8 mouse cellular contexts compared by ENCODE assay signal in the genomic region with DNA sequence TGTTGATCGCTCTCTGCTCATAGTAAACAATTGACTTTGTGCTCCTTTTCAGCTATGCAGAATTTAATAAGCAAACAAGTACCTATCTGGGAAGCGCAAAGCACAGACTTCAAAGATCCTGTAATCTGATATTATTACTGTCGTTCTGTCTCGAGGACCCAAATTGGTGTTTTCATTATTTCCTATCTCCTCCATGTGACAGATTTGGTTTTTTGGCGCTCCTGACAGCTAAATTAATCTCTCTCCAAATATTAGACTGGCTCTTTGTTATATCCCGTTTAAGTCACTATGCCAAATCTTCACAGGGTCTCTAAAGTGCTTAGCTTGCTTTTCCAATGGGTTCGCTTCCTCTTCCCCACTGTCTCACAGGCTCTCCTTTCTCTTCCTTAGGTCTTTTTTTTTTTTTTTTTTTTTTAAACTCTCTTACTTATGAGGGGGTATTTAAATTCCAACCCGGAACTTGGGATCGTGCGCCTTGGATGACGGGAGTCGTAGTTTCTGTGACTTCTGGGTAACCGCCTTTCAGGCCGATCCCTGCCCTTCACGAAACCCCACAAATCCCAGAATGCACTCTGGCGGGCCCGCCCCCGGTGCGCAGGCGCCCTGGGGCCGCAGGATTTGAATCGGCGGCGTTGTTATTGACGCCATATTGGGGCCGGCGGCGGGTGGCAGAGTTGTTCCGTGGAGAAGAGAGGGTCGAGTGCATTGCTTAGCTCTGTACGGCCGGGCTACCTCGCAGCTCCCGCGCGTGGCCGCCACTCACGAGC. TPM values are rescaled to one million over a fixed set of nuclear protein-coding genes. Genes with fewer than 3 reads are reported as not detected.
DNase-seq lines count a peak whose midpoint lies in the region; ATAC-seq and TF ChIP-seq lines count a peak whose summit lies in the region.

No protein-coding gene starts in this region.

- peak; percentile 98 for DNase-seq in heart, postnatal 10 days
- peak; percentile 97 for DNase-seq in large intestine, adult 2 months (ENCODE audit: low read depth, low spot score)
- DNase-seq in liver, postnatal 0 days = peak; percentile 96
- peak; percentile 95 for DNase-seq in testis, postnatal 10 days (ENCODE audit: low spot score)

- intact Hi-C loops in heart, postnatal 10 days (cut with DNase I) = loop anchor here (5.0 kb wide), 1 partner anchor 337 kb away; no protein-coding TSS in a partner anchor

- H3K36me3 ChIP-seq in ES-Bruce4 (ENCODE audit: control insufficient read depth, insufficient read depth, low read length, poor library complexity, severe bottlenecking) = no peaks in the 10 kb centered on the region; the same call in 1 of the 2 replicates
- no peaks in the 10 kb centered on the region for H3K36me3 ChIP-seq in forebrain, embryonic 13.5 days (ENCODE audit: poor library complexity, severe bottlenecking)
- no peaks in the 10 kb centered on the region for H3K36me3 ChIP-seq in liver, postnatal 0 days (replicated peaks; ENCODE audit: insufficient read depth, low read length)
- no peaks in the 10 kb centered on the region for H3K36me3 ChIP-seq in neural tube, embryonic 14.5 days (ENCODE audit: control insufficient read depth, insufficient read depth, low read length)

- no peak for TF ChIP-seq POLR2A in ES-Bruce4 (IDR thresholded peaks at IDR 0.05; ENCODE audit: insufficient read depth, low read length)

- peak overlapping the region; percentile 48 for H3K27ac ChIP-seq in ES-Bruce4 (ENCODE audit: insufficient read depth, low read length)
- peak overlapping the region; percentile 94 for H3K27ac ChIP-seq in forebrain, embryonic 13.5 days
- peak overlapping the region; percentile 94 for H3K27ac ChIP-seq in liver, postnatal 0 days (ENCODE audit: low read depth)
- peak overlapping the region; percentile 93 for H3K27ac ChIP-seq in neural tube, embryonic 14.5 days (ENCODE audit: low read depth, low read length)

- ATAC-seq in cerebellum, adult (ENCODE audit: insufficient number of reproducible peaks, low FRiP score, low TSS enrichment) = peak; percentile 97
- peak; percentile 97 for ATAC-seq in forebrain, embryonic 13.5 days
- peak; percentile 92 for ATAC-seq in liver, postnatal 0 days
- ATAC-seq in neural tube, embryonic 14.5 days (ENCODE audit: low read depth) = peak; percentile 93

- H3K4me1 ChIP-seq in ES-Bruce4 (ENCODE audit: control insufficient read depth, insufficient read depth, low read length) = peaks cover 2% of the 10 kb centered on the region
- peaks cover 26% of the 10 kb centered on the region for H3K4me1 ChIP-seq in forebrain, embryonic 13.5 days
- peaks cover 9% of the 10 kb centered on the region for H3K4me1 ChIP-seq in liver, postnatal 0 days (ENCODE audit: insufficient read depth)
- peaks cover 5% of the 10 kb centered on the region; the same call in 1 of the 2 replicates for H3K4me1 ChIP-seq in neural tube, embryonic 14.5 days (ENCODE audit: control insufficient read depth, insufficient read depth, low read length)

- no peaks in the 10 kb centered on the region for H3K27me3 ChIP-seq in ES-Bruce4 (ENCODE audit: control insufficient read depth, insufficient read depth, low read length, poor library complexity, severe bottlenecking)
- H3K27me3 ChIP-seq in forebrain, embryonic 13.5 days = no peaks in the 10 kb centered on the region
- H3K27me3 ChIP-seq in liver, postnatal 0 days (ENCODE audit: insufficient read depth, low read length) = no peaks in the 10 kb centered on the region
- H3K27me3 ChIP-seq in neural tube, embryonic 14.5 days (ENCODE audit: control insufficient read depth, insufficient read depth, low read length) = no peaks in the 10 kb centered on the region

- TF ChIP-seq CTCF in ES-Bruce4 (IDR thresholded peaks at IDR 0.05; ENCODE audit: low read depth, low read length) = no peak
- TF ChIP-seq CTCF in liver, postnatal 0 days (IDR thresholded peaks at IDR 0.05; ENCODE audit: low read depth) = no peak

- peak overlapping the region; percentile 96 for H3K4me3 ChIP-seq in ES-Bruce4 (ENCODE audit: low read depth, low read length)
- H3K4me3 ChIP-seq in forebrain, embryonic 13.5 days = peak overlapping the region; percentile 98
- peak overlapping the region; percentile 97 for H3K4me3 ChIP-seq in liver, postnatal 0 days (ENCODE audit: low read depth, low read length)
- H3K4me3 ChIP-seq in neural tube, embryonic 14.5 days (ENCODE audit: low read depth, low read length) = peak overlapping the region; percentile 94

- 2% methylated on average over 38 of the region's 38 CpGs for WGBS in forebrain, embryonic 13.5 days
- WGBS in large intestine, adult 2 months = under 1% methylated on average over 38 of the region's 38 CpGs
- WGBS in liver, postnatal 0 days (ENCODE audit: insufficient replicate concordance) = 1% methylated on average over 38 of the region's 38 CpGs
- WGBS in neural tube, embryonic 14.5 days = 3% methylated on average over 38 of the region's 38 CpGs

- no peaks in the 10 kb centered on the region for H3K9me3 ChIP-seq in ES-Bruce4 (replicated peaks; ENCODE audit: control insufficient read depth, insufficient read depth, low read length, poor library complexity, severe bottlenecking)
- H3K9me3 ChIP-seq in forebrain, embryonic 13.5 days (replicated peaks) = no peaks in the 10 kb centered on the region
- no peaks in the 10 kb centered on the region for H3K9me3 ChIP-seq in liver, postnatal 0 days (ENCODE audit: low read length)
- no peaks in the 10 kb centered on the region for H3K9me3 ChIP-seq in neural tube, embryonic 14.5 days (ENCODE audit: control insufficient read depth, low read length)

- H3K9ac ChIP-seq in ES-Bruce4 (ENCODE audit: low read depth, poor library complexity, severe bottlenecking) = peak overlapping the region; percentile 99
- peak overlapping the region; percentile 99 for H3K9ac ChIP-seq in forebrain, embryonic 13.5 days
- H3K9ac ChIP-seq in liver, postnatal 0 days (replicated peaks) = peak overlapping the region; percentile 99
- H3K9ac ChIP-seq in neural tube, embryonic 14.5 days (replicated peaks; ENCODE audit: low read depth, low read length) = peak overlapping the region; percentile 97

- no peak for TF ChIP-seq EP300 in ES-Bruce4 (IDR thresholded peaks at IDR 0.05; ENCODE audit: insufficient read depth, low read depth, low read length)
- 0 out of 2 replicates have a peak, but pooled peaks have one; percentile 16 for TF ChIP-seq EP300 in liver, postnatal 0 days (IDR thresholded peaks at IDR 0.05; ENCODE audit: low read depth)

- peak overlapping the region; percentile 68 for H3K4me2 ChIP-seq in forebrain, embryonic 13.5 days
- H3K4me2 ChIP-seq in liver, postnatal 0 days (ENCODE audit: low read depth, low read length) = peak overlapping the region; percentile 81
- peak overlapping the region; percentile 50 for H3K4me2 ChIP-seq in neural tube, embryonic 14.5 days (ENCODE audit: low read depth, low read length)

RNA-seq across cellular contexts. Expression of gene Akirin2, which starts 0.6 kb away (rescaled TPM):
- 108 and 117 TPM in 2 replicates for polyA plus RNA-seq in ES-Bruce4 (2011; ENCODE audit: insufficient read depth, insufficient read length, low read depth, missing spikeins)
- polyA plus RNA-seq in forebrain, embryonic 13.5 days (2015; fragmentation: Nextera tagmentation; extraction: Ambion mirVana) = 64.2 and 82.8 TPM in 2 replicates
- 10 to 100 TPM; 59.4 to 69.5 TPM for total RNA-seq in heart, postnatal 10 days (2021)
- polyA plus RNA-seq in large intestine, adult 2 months (2012; rRNA removed) = 17.9 and 20.6 TPM in 2 replicates
- polyA plus RNA-seq in liver, postnatal 0 days (2015; fragmentation: Nextera tagmentation; extraction: Ambion mirVana) = 21.0 and 23.3 TPM in 2 replicates
- 82.1 and 97.2 TPM in 2 replicates for polyA plus RNA-seq in neural tube, embryonic 14.5 days (2014; fragmentation: Nextera tagmentation; extraction: Ambion mirVana)

Comparison
In these comparisons a context has a peak if more than half of its experiments do, and no peak if none do; other contexts are left out.
1. Peak in every context shown above with its lines: DNase-seq, ATAC-seq, H3K4me3 ChIP-seq and H3K27ac ChIP-seq.